Mouse (Mus musculus) megakaryocyte-erythroid progenitor cell, adult 5-6 weeks (primary cell): ENCODE results near the gene Gm49321. TPM values are rescaled to one million over a fixed set of nuclear protein-coding genes. Genes with fewer than 3 reads are reported as not detected.

ENCODE experiments used
- ATAC-seq: replicated peaks from 2 replicates; pipeline ENCODE4 v1.8.0; 2016; ENCODE audit warnings: mild to moderate bottlenecking, inconsistent platforms; ENCODE audit not compliant: severe bottlenecking, poor library complexity, low FRiP score, low TSS enrichment
- total RNA-seq, 2 experiments: library from RNA; stranded (forward) in 1 of 2; stranded (reverse) in 1 of 2; fragments of 200-1000, 215-1000 nt in 1 of 2; fragments of >200 nt in 1 of 2; fragmentation: Nextera tagmentation in 1 of 2; gene quantifications; 2 replicates each; pipeline ENCODE4 v1.2.3; 2014 to 2017

Gm49321 gene
- total RNA-seq, 2 experiments from 2014 or later, result not detected

GRCm38 (mm10) chr12:73997297-73998127 lies 60.1 kb downstream of the Gm49321 start, which contains the start of gene Syt16:
Gene Syt16, plus strand, starts transcription at chr12:73997661.
- no peak for ATAC-seq

GRCm38 (mm10) chr12:73998128-73998456 lies 60.6 kb downstream of the Gm49321 start:
- ATAC-seq, result no peak

- ATAC-seq, result no peak
Measured at GRCm38 (mm10) chr12:74002449-74002848, 65.0 kb downstream of the Gm49321 start.

GRCm38 (mm10) chr12:74009448-74009911 lies 72.0 kb downstream of the Gm49321 start:
- peak; percentile 92 for ATAC-seq

- peak; percentile 87 for ATAC-seq
Measured at GRCm38 (mm10) chr12:74013739-74014138, 76.3 kb downstream of the Gm49321 start.

- 0 out of 2 replicates have a peak, but pooled peaks have one; percentile 51 for ATAC-seq
Measured at GRCm38 (mm10) chr12:74014739-74015270, 77.4 kb downstream of the Gm49321 start.

DNA sequence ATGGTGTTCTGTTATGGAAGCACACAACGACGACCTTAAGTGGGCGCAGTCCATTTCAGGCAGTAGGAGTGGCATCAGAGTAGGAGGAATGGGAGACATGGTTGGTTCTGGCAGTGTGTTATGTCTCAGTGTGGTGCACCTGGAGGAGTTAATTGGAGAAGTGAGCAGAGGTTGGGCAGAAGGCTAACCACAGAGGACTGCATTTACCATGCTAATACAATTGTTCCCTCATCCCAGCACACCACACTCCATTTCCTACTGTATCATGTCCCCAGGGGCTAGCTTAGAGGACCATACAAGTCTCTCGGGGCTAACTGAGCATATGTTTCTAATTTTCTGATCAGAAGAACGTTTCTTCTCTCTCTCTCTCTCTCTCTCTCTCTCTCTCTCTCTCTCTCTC lies 78.0 kb downstream of the Gm49321 start:
- no peak for ATAC-seq

Other genes starting within 250 kb of the Gm49321 start
- gene Hif1a, start 36.3 kb upstream of the Gm49321 start, total RNA-seq (2014; fragmentation: Nextera tagmentation), result 18.7 and 28.2 TPM in 2 replicates
- 34.5 and 42.4 TPM in 2 replicates for gene Hif1a, start 36.3 kb upstream of the Gm49321 start, total RNA-seq (2017)
- 4.2 and 9.7 TPM in 2 replicates for gene Snapc1, start 26.8 kb downstream of the Gm49321 start, total RNA-seq (2014; fragmentation: Nextera tagmentation)
- 19.1 and 39.5 TPM in 2 replicates for gene Snapc1, start 26.8 kb downstream of the Gm49321 start, total RNA-seq (2017)
- gene Syt16, start 60.0 kb downstream of the Gm49321 start, total RNA-seq (2014; fragmentation: Nextera tagmentation), result not detected in 2 replicates
- gene Syt16, start 60.0 kb downstream of the Gm49321 start, total RNA-seq (2017), result not detected in 2 replicates